Mouse (Mus musculus): ENCODE data around the gene Pcdh15.

Gene Pcdh15

DNA sequence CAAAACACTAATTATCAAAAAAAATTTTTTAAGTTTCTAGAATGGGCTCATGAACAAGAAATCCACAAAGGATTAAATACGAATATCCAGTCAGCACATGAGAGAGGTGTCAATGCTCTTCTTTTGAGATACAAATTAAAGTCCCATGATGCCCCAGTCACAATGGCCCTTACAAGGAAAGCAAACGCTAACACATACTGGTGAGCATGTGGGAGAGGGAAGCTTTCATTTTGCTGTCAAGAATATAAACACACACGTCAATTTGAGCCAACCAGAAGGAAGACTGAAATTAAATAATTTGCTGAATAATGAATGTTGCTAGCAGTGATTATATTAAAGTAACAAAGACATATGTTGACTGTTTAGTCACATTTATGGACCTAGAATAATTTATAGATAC lies 1470.5 kb downstream of the Pcdh15 start:
- no peak for DNase-seq (ENCODE audit: low spot score in 2 of 2)

- no peak for DNase-seq (ENCODE audit: low spot score in 2 of 2)
Measured at GRCm38 (mm10) chr10:74579924-74580323, 1480.8 kb downstream of the Pcdh15 start.

- no peak for DNase-seq (ENCODE audit: low spot score in 2 of 2)
Measured at GRCm38 (mm10) chr10:74591799-74592198, 1492.7 kb downstream of the Pcdh15 start.

DNA sequence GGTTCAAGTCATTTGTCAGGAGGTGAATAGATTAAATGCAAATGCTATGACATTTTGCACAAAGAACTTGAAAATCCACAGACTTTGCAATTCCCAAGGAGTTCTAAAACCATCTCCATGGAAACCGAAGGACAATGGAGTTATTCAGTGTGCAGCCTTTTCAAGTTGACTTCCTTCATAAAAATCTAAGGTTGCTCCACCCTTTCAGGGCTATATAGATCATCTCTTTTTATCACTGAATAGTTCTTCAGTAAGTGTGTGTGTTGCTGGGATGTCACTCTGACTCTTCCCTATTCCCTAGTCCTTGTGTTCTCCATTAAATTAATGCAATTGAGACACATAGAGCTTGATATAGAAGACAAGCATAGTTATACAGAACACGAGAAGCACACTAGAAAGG lies 1508.5 kb downstream of the Pcdh15 start:
- no peak for DNase-seq (ENCODE audit: low spot score in 2 of 2)

GRCm38 (mm10) chr10:74621837-74622236 lies 1522.7 kb downstream of the Pcdh15 start:
- DNase-seq (ENCODE audit: low spot score in 2 of 2) = no peak

DNA sequence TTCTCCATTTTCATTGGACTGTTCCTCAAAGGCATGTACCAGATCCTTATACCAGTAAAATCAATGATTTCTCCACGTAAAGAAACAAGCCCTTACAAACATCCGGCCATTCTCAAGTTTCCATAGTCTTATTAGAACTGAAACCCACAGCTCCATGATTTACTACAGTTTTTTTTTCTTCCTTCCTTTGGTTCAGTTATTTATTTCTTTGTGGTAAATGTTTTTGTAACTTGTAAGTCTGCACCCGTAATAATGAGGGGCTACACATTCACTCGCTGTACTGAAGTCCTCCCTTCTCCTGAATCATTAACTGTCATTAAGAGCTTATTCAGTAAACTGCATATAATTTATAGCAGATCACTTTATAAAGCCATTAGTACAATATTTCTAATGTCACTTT lies 1526.6 kb downstream of the Pcdh15 start:
- DNase-seq (ENCODE audit: low spot score in 2 of 2) = no peak

- no peak for DNase-seq (ENCODE audit: low spot score in 2 of 2)
Measured at GRCm38 (mm10) chr10:74626596-74626995, 1527.5 kb downstream of the Pcdh15 start.

- no peak for DNase-seq (ENCODE audit: low spot score in 2 of 2)
Measured at GRCm38 (mm10) chr10:74631314-74631713, 1532.2 kb downstream of the Pcdh15 start.

DNA sequence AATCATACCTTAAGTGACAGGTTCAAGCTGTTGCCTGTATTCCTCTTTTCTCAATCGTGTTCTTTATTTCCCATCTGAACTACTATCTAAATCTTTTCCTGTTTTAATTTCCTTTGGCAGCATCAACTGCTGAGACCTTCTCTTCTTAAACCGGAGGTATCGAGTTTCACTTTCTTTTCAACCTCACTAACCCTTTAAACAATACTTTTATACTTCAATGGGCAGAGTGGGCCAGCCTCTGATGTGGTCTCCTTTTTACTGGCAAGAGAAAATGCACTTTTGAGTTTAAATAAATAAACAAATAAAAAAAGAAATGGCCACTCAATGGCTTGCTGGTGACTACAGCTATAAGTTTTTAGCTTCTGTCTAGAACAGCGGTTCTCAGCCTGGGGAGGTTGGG lies 1537.9 kb downstream of the Pcdh15 start:
- no peak for DNase-seq (ENCODE audit: low spot score in 2 of 2)

GRCm38 (mm10) chr10:74642125-74642524 lies 1543.0 kb downstream of the Pcdh15 start:
- peak in 1 of 2 experiments; percentile 14 for DNase-seq (ENCODE audit: low spot score in 2 of 2)

GRCm38 (mm10) chr10:74663171-74663570 lies 1564.0 kb downstream of the Pcdh15 start:
- no peak for DNase-seq (ENCODE audit: low spot score in 2 of 2)

GRCm38 (mm10) chr10:74680016-74680491 lies 1580.9 kb downstream of the Pcdh15 start:
- DNase-seq (ENCODE audit: low spot score in 2 of 2) = no peak

GRCm38 (mm10) chr10:74680559-74680958 lies 1581.4 kb downstream of the Pcdh15 start:
- no peak for DNase-seq (ENCODE audit: low spot score in 2 of 2)
